Mouse (Mus musculus) cerebellum, adult 2 months (tissue): Measurements from ENCODE around the gene Rbm38.

ENCODE experiments used
- CTCF ChIP-seq: fragments of 200-500 bp; IDR thresholded peaks from 2 replicates; pipeline ENCODE4 v1.5.1; 2011; ENCODE audit warnings: low read depth, mild to moderate bottlenecking, control low read depth, low read length, moderate library complexity, borderline replicate concordance; ENCODE audit not compliant: insufficient read depth
- POLR2A ChIP-seq: fragments of 200-500 bp; IDR thresholded peaks from 2 replicates; pipeline ENCODE4 v1.6.1; 2011; ENCODE audit warnings: low read length, control low read depth, borderline replicate concordance; ENCODE audit not compliant: insufficient read depth

GRCm38 (mm10) chr2:173028508-173029031 lies 8.3 kb downstream of the Rbm38 start:
- TF ChIP-seq CTCF = no peak
- no peak for TF ChIP-seq POLR2A
